Mouse (Mus musculus) embryonic facial prominence, embryonic 14.5 days (tissue): ENCODE measurements around the gene Sh3bp1. TPM values are rescaled to one million over a fixed set of nuclear protein-coding genes. Genes with fewer than 3 reads are reported as not detected.
A peak's percentile ranks its signal among the peaks of the same experiment; 100 is the strongest.

Experiments
- ATAC-seq: fragments of 200-750 bp; cut with Nextera tagmentation; 2 replicates; pipeline ENCODE4 v1.8.0; 2017; ENCODE audit warnings: low read depth, moderate number of reproducible peaks, moderate TSS enrichment
- DNase-seq: peaks from one replicate; pipeline ENCODE4 v3.0.0-alpha.2; 2015; ENCODE audit warnings: low spot score
- H3K27ac ChIP-seq: fragments of 300-500 bp; sonication (generic); replicated peaks from 2 replicates; pipeline ENCODE4 v1.5.1; 2014; ENCODE audit warnings: low read depth, mild to moderate bottlenecking, low read length, moderate library complexity
- H3K27me3 ChIP-seq: fragments of 300-500 bp; sonication (generic); replicated peaks from 2 replicates; pipeline ENCODE4 v1.6.1; 2014; ENCODE audit warnings: low read length; ENCODE audit not compliant: control insufficient read depth, insufficient read depth
- H3K36me3 ChIP-seq: fragments of 300-500 bp; sonication (generic); 2 replicates; pipeline ENCODE4 v1.6.1; 2014; ENCODE audit warnings: low read length, mixed read lengths; ENCODE audit not compliant: control insufficient read depth, insufficient read depth
- H3K4me1 ChIP-seq: fragments of 300-500 bp; sonication (generic); 2 replicates; pipeline ENCODE4 v1.6.1; 2014; ENCODE audit warnings: antibody characterized with exemption, low read length; ENCODE audit not compliant: control insufficient read depth, insufficient read depth
- H3K4me2 ChIP-seq: fragments of 300-500 bp; sonication (generic); 2 replicates; pipeline ENCODE4 v1.6.1; 2014; ENCODE audit warnings: low read depth, mild to moderate bottlenecking, low read length, moderate library complexity, mixed read lengths
- H3K4me3 ChIP-seq: fragments of 300-500 bp; sonication (generic); 2 replicates; pipeline ENCODE4 v1.5.1; 2014; ENCODE audit warnings: low read depth, mild to moderate bottlenecking, low read length
- H3K9ac ChIP-seq: fragments of 300-500 bp; sonication (generic); 2 replicates; pipeline ENCODE4 v1.6.1; 2014; ENCODE audit warnings: low read depth, mild to moderate bottlenecking, low read length, moderate library complexity, mixed read lengths
- H3K9me3 ChIP-seq: fragments of 300-500 bp; sonication (generic); 2 replicates; pipeline ENCODE4 v1.6.1; 2016; ENCODE audit warnings: low read length; ENCODE audit not compliant: control insufficient read depth
- WGBS: fragments of 180-500 bp; shearing (Covaris S2); extraction: QIAGEN DNeasy Blood & Tissue Kit; methylation state at CpG from one replicate; pipeline ENCODE4 v1.1.7; 2014; 5-methylcytosine and 5-hydroxymethylcytosine counted together
- polyA plus RNA-seq: library from polyadenylated mRNA; unstranded; fragments of >200 nt; fragmentation: Nextera tagmentation; extraction: Ambion mirVana; gene quantifications from 2 replicates; pipeline ENCODE4 v1.2.1, GENCODE M21; 2014

The Sh3bp1 gene
- polyA plus RNA-seq, 1 experiment from 2014 or later: 40.8 TPM

DNA sequence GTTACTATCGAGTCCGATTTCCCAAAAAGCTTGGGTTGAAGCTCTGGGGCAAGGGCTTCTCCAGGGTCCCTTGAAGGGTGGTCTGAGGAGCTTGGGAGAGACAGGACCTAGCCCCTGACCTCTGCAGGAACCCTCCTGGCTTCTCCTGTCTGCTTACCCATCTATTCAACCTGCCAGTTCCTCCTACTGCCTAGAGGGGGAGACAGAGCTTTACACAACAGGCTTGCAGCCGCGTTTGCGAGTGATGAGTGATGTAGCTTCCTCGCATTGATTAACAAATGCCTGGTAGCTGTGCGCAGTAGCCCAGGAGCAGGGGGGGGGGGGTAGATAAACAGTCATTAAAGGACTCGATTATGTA, 16.1 kb downstream of the Sh3bp1 start:
- 7% methylated on average over 8 of the region's 8 CpGs for WGBS
- peak overlapping the region; percentile 83 for H3K9ac ChIP-seq
- DNase-seq: peak; percentile 94
- H3K4me2 ChIP-seq: peak overlapping the region; percentile 96
- H3K4me1 ChIP-seq: peaks cover 23% of the 10 kb centered on the region
- no peaks in the 10 kb centered on the region for H3K9me3 ChIP-seq
- no peaks in the 10 kb centered on the region for H3K27me3 ChIP-seq
- peak overlapping the region; percentile 58; the same call in 1 of the 2 replicates for H3K27ac ChIP-seq
- peak; percentile 17; the same call in 1 of the 2 replicates for ATAC-seq
- H3K4me3 ChIP-seq: peak overlapping the region; percentile 74
- peaks cover 30% of the 10 kb centered on the region; the same call in 1 of the 2 replicates for H3K36me3 ChIP-seq

DNA sequence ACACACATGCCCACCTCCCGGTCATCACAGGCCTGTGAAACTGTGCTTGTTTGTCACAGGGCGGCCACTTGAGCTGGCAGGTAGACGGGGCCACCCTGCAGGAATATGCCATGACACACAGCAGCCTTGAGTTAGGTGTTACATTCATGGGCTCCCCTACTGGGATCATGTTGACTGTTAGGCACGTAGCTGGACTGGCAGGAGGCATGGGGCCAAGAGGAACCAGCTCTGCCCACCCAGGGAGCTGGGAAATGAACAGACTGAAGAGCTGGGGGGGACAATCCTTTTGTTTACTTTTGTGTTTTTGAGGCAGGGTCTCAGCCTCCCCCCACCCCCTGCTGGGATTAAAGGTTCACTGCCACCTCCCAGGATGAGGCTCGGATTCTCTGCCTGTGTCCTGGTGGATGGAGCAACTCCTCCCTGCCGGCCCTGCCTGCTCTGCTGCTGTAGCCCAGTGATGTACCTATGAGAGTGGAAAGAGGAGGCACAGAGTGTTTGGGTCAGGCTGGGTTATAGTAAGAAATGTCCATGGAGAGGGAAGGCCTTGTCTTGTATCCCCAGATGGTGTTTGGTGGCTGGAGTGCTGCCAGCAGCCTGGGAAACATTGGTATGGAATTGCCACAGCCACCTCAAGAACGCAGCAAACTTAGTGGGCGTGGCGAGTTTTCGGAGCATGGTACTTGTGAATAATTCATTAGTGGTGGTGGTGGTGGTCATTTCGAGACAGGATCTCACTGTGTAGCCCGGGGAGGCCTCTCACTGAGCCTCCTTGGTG, 16.7 kb downstream of the Sh3bp1 start:
- 53% methylated on average over 12 of the region's 12 CpGs for WGBS

DNA sequence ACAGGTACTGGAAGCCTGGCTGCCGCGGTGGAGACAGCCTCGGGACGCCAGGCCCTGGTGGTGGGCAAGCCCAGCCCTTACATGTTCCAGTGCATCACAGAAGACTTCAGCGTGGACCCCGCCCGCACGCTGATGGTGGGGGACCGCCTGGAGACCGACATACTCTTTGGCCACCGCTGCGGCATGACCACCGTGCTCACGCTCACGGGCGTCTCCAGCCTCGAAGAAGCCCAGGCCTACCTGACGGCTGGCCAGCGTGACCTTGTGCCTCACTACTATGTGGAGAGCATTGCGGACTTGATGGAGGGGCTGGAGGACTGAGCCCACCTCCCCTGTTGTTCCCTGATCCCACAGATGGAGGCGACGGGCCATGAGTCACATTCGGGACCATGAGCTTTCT, 18.6 kb downstream of the Sh3bp1 start:
- H3K4me2 ChIP-seq: no peak overlapping the region
- no peak overlapping the region for H3K9ac ChIP-seq
- DNase-seq (no peak), ATAC-seq (no peak)
- WGBS: 95% methylated on average over 20 of the region's 23 CpGs
- H3K4me1 ChIP-seq: peaks cover 26% of the 10 kb centered on the region
- peaks cover 9% of the 10 kb centered on the region; the same call in 1 of the 2 replicates for H3K36me3 ChIP-seq
- no peaks in the 10 kb centered on the region for H3K27me3 ChIP-seq
- no peak overlapping the region for H3K4me3 ChIP-seq
- no peaks in the 10 kb centered on the region for H3K9me3 ChIP-seq
- H3K27ac ChIP-seq: no peak overlapping the region

More for the DNA sequence above, 16.7 kb downstream of the Sh3bp1 start:
- ATAC-seq (no peak), DNase-seq (peak; percentile 75)
- Histone ChIP-seq H3K4me2 (peak overlapping the region; percentile 96), H3K27ac (peak overlapping the region; percentile 67), H3K27me3 (no peaks in the 10 kb centered on the region), H3K36me3 (peaks cover 24% of the 10 kb centered on the region; the same call in 1 of the 2 replicates), H3K9ac (peak overlapping the region; percentile 83), H3K4me3 (peak overlapping the region; percentile 74), H3K4me1 (peaks cover 23% of the 10 kb centered on the region), H3K9me3 (no peaks in the 10 kb centered on the region)

DNA sequence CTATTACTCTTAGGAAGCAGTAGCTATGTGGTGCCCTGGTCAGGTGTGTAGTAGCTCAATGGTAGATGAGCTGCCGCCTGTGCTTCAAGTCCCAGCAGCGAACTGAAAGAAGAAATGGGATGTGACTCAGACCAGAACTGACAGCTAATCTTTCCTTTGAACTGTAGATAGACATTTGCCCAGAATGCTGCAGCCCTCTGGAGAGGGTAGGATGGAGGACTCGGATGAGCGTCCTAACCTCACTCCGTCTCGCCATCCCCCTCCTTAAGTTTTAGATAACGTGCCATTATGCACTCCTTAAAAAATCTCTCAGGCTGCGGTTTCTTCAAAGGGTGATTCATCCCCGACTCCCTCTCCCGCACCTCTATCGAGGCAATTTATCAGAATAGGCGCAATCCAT, 20.3 kb downstream of the Sh3bp1 start:
- Histone ChIP-seq H3K9me3 (no peaks in the 10 kb centered on the region), H3K4me2 (no peak overlapping the region), H3K27ac (no peak overlapping the region), H3K4me3 (no peak overlapping the region), H3K27me3 (no peaks in the 10 kb centered on the region), H3K4me1 (peaks cover 34% of the 10 kb centered on the region), H3K9ac (no peak overlapping the region), H3K36me3 (peaks cover 9% of the 10 kb centered on the region; the same call in 1 of the 2 replicates)
- ATAC-seq (no peak), DNase-seq (no peak)
- WGBS: 70% methylated on average over 12 of the region's 12 CpGs

DNA sequence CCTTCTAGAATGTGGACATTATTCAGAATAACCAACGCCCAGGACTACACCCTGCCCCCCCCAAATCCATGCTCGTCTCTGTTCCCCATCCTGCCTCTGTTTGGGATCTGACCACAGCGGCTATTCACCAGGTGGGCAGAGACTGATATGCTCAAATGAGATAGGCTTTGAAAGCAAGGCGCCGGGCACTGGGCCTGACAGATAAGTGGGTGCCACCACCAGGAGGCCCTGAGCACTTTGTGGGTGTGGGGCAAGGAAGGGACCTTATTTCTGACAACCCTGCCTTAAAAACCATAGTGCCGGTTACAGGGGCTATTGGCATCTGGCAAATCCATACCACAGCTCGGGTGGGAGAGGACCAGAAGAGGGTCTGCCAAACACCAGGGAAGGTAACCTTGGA, 23.1 kb downstream of the Sh3bp1 start:
- Histone ChIP-seq H3K4me2 (no peak overlapping the region), H3K36me3 (peaks cover 9% of the 10 kb centered on the region; the same call in 1 of the 2 replicates), H3K27me3 (no peaks in the 10 kb centered on the region), H3K27ac (no peak overlapping the region), H3K9me3 (no peaks in the 10 kb centered on the region), H3K4me3 (no peak overlapping the region), H3K4me1 (peaks cover 29% of the 10 kb centered on the region), H3K9ac (0 out of 2 replicates have a peak overlapping the region, but pooled peaks have one; percentile 15)
- DNase-seq (no peak), ATAC-seq (no peak)
- 87% methylated on average over 7 of the region's 7 CpGs for WGBS

DNA sequence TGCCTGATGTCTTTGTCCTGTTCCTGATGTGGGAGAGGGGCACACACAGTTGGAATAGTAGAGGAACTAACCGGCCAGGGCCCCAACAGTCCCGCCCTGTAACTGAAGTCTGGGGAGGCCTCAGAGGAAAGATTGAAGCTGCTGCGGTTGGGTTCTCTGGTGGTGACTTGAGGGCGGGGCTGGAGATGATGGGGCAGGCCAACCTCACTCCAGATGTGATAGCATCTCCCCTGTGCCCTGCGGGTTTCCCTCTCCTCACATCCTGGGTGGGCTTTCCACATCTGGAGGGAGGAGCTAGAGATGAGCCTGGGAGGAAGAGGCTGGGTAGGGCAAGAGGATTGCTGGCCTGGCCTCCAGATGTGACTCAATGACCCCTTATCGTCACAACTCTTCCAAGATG, 24.0 kb downstream of the Sh3bp1 start:
- 24% methylated on average over 6 of the region's 6 CpGs for WGBS
- Histone ChIP-seq H3K4me3 (no peak overlapping the region), H3K36me3 (peaks cover 6% of the 10 kb centered on the region; the same call in 1 of the 2 replicates), H3K4me2 (peak overlapping the region; percentile 25; the same call in 1 of the 2 replicates), H3K9me3 (no peaks in the 10 kb centered on the region), H3K27me3 (no peaks in the 10 kb centered on the region), H3K4me1 (peaks cover 29% of the 10 kb centered on the region), H3K9ac (0 out of 2 replicates have a peak overlapping the region, but pooled peaks have one; percentile 15), H3K27ac (peak overlapping the region; percentile 56)
- ATAC-seq: no peak
- peak; percentile 63 for DNase-seq

DNA sequence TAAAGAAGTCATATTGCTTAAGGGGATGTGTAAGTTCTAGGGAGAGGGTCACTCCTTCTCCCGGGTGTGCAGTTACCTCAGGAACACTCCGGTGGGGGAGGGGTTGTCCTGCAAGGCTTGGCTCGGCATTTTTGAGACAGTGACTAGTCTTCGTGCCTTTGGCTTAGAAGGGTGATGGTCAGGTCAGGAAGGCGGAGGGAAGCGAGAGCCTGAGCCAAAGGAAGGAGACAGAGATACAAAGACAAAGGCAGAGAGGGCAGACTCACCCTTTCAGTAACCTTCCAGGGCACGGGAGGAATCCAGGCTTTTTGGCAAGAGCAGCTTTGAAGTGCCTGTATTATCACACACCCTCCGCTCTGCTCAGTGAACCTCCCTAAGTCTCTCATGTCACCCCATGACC, 25.6 kb downstream of the Sh3bp1 start:
- H3K9me3 ChIP-seq: no peaks in the 10 kb centered on the region
- peak overlapping the region; percentile 91 for H3K27ac ChIP-seq
- no peak overlapping the region for H3K4me2 ChIP-seq
- ATAC-seq: no peak
- no peak for DNase-seq
- no peaks in the 10 kb centered on the region for H3K27me3 ChIP-seq
- H3K36me3 ChIP-seq: peaks cover 15% of the 10 kb centered on the region
- no peak overlapping the region for H3K9ac ChIP-seq
- 34% methylated on average over 7 of the region's 8 CpGs for WGBS
- peaks cover 29% of the 10 kb centered on the region for H3K4me1 ChIP-seq
- no peak overlapping the region for H3K4me3 ChIP-seq

DNA sequence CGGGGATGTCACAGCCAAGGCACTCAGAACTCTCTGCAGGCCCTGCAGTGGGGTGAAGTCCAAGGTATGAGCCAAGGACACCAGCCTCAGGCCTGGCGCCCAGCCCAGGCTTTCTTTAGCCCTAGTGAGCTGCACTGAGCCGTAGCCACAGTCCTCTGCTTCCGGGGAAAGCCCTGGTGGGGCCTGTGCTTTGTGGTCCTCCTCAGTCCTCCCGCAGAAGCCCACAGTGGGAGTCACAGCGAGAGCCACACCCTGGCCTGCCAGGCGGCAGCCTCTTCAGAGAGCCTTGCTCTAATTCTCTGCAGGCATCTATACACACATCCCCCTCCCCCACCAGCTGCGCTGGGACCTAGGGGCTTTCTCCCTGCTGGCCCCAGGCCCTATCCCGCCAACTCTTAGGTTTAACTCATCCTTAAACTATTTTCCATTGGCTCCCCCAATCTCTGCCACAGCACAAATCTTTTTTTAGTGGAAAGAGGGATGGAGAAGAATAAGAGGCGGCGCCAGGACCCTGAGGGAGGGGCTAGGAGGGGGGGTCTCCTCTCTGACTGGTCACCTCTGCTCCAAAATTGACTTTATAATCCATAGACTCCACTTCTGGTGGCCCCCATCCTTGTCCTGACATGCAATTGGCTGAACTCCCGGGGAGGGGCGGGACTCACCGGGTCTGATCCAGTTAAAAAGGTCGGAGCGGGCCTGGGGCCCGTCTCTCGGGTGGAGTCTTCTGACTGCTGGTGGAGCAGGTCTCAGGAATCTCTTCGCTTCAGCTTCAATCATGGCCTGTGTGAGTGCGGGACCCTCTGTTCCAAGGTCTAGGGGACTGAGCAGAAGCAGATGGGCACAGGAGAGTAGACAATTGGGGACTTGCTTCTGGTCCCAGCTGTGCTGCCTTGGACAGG, 26.7 kb downstream of the Sh3bp1 start, which contains the start of gene Lgals1:
Gene Lgals1, plus strand, starts transcription at position 705 of the 899 bp plus-strand sequence.
- DNase-seq (peak; percentile 98), ATAC-seq (peak; percentile 84)
- Histone ChIP-seq H3K4me2 (peak within 1 kb of the TSS; percentile 94), H3K4me3 (peak within 1 kb of the TSS; percentile 45), H3K9ac (peak within 1 kb of the TSS; percentile 66), H3K36me3 (peaks cover 23% of the 10 kb centered on the region), H3K27me3 (no peaks in the 10 kb centered on the region), H3K4me1 (peaks cover 29% of the 10 kb centered on the region), H3K9me3 (no peaks in the 10 kb centered on the region), H3K27ac (peak within 1 kb of the TSS; percentile 91)
- 2% methylated on average over 18 of the region's 20 CpGs for WGBS
